Mouse (Mus musculus) midbrain, embryonic 15.5 days (tissue): ENCODE results near the gene Dis3l2. TPM values are rescaled to one million over a fixed set of nuclear protein-coding genes. Genes with fewer than 3 reads are reported as not detected.

ENCODE experiments used
- ATAC-seq: fragments of 200-750 bp; cut with Nextera tagmentation; replicated peaks from 2 replicates; pipeline ENCODE4 v1.8.0; 2017; ENCODE audit warnings: moderate TSS enrichment
- H3K27ac ChIP-seq: fragments of 300-500 bp; sonication (generic); 2 replicates; pipeline ENCODE4 v1.5.1; 2015; ENCODE audit warnings: mild to moderate bottlenecking, inconsistent platforms
- H3K27me3 ChIP-seq: fragments of 300-500 bp; sonication (generic); replicated peaks from 2 replicates; pipeline ENCODE4 v1.6.1; 2015; ENCODE audit warnings: inconsistent platforms
- H3K36me3 ChIP-seq: fragments of 300-500 bp; sonication (generic); replicated peaks from 2 replicates; pipeline ENCODE4 v1.6.1; 2015; ENCODE audit warnings: inconsistent platforms
- H3K4me1 ChIP-seq: fragments of 300-500 bp; sonication (generic); 2 replicates; pipeline ENCODE4 v1.6.1; 2015; ENCODE audit warnings: inconsistent platforms
- H3K4me2 ChIP-seq: fragments of 300-500 bp; sonication (generic); 2 replicates; pipeline ENCODE4 v1.6.1; 2015; ENCODE audit warnings: inconsistent platforms, mild to moderate bottlenecking, moderate library complexity
- H3K4me3 ChIP-seq: fragments of 300-500 bp; sonication (generic); 2 replicates; pipeline ENCODE4 v1.5.1; 2015; ENCODE audit warnings: mild to moderate bottlenecking, inconsistent platforms
- H3K9ac ChIP-seq: fragments of 300-500 bp; sonication (generic); 2 replicates; pipeline ENCODE4 v1.6.1; 2015; ENCODE audit warnings: mild to moderate bottlenecking, inconsistent platforms
- H3K9me3 ChIP-seq: fragments of 300-500 bp; sonication (generic); 2 replicates; pipeline ENCODE4 v1.6.1; 2016; ENCODE audit warnings: inconsistent platforms
- WGBS: fragments of 180-500 bp; shearing (Covaris S2); methylation state at CpG from one replicate; pipeline ENCODE4 v1.1.7; 2015; ENCODE audit warnings: mixed read lengths; 5-methylcytosine and 5-hydroxymethylcytosine counted together
- polyA plus RNA-seq: library from polyadenylated mRNA; unstranded; fragments of >200 nt; fragmentation: Nextera tagmentation; extraction: Ambion mirVana; gene quantifications from 2 replicates; pipeline ENCODE4 v1.2.1, GENCODE M21; 2015

Dis3l2 gene
- polyA plus RNA-seq, 1 experiment from 2014 or later = 44.3 TPM

DNA sequence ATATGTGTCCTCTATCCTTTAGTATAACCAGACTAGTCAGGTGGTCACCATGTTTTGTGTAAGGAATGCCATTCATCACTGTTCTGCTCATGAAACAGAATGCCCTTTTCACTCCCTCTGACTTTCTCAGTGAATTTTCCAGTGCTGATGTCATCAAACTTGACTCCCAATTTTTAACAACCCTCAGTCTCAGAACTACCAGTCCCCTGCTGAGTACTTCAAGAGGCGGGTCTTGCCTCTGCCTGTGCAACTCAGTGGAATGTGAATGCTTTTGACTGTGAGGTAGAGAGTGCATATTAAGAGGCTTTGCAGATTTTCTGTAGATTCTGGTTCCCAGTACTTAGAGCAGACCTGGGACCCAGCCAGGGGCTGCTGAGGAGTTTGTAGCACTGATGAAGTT is 327.0 kb downstream of the Dis3l2 start:
- no peak overlapping the region for H3K4me3 ChIP-seq
- no peak for ATAC-seq

DNA sequence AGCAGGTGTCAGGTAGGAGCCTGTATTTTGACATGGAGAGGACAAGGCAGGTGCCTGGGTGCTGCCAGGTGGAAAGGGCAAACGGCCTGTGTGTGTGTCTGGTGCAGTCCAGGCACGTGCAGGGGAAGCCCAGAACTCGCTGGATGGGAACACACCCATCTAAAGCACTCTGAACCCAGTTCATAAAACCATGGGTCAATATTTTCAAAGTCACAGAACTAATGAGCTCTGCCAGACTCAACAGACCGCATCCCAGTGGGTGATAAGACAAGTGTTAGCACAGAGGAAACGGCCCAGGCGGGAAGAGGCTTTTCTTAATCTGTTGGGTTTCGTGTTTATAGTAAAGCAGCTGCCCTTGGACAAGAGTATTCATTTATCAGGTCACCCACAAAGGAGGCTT is 328.9 kb downstream of the Dis3l2 start:
- Histone ChIP-seq H3K27me3 (no peaks in the 10 kb centered on the region), H3K4me3 (no peak overlapping the region), H3K9me3 (no peaks in the 10 kb centered on the region), H3K4me2 (no peak overlapping the region), H3K9ac (no peak overlapping the region), H3K36me3 (no peaks in the 10 kb centered on the region), H3K4me1 (peaks cover 13% of the 10 kb centered on the region), H3K27ac (no peak overlapping the region)
- no peak for ATAC-seq
- WGBS = 59% methylated on average over 7 of the region's 7 CpGs

More for the DNA sequence above, 327.0 kb downstream of the Dis3l2 start:
- H3K9me3 ChIP-seq = no peaks in the 10 kb centered on the region
- no peaks in the 10 kb centered on the region for H3K27me3 ChIP-seq
- peaks cover 5% of the 10 kb centered on the region; the same call in 1 of the 2 replicates for H3K4me1 ChIP-seq
- H3K4me2 ChIP-seq = no peak overlapping the region
- H3K27ac ChIP-seq = no peak overlapping the region
- H3K9ac ChIP-seq = no peak overlapping the region
- H3K36me3 ChIP-seq = no peaks in the 10 kb centered on the region
- WGBS = 40% methylated on average over 1 of the region's 1 CpGs

DNA sequence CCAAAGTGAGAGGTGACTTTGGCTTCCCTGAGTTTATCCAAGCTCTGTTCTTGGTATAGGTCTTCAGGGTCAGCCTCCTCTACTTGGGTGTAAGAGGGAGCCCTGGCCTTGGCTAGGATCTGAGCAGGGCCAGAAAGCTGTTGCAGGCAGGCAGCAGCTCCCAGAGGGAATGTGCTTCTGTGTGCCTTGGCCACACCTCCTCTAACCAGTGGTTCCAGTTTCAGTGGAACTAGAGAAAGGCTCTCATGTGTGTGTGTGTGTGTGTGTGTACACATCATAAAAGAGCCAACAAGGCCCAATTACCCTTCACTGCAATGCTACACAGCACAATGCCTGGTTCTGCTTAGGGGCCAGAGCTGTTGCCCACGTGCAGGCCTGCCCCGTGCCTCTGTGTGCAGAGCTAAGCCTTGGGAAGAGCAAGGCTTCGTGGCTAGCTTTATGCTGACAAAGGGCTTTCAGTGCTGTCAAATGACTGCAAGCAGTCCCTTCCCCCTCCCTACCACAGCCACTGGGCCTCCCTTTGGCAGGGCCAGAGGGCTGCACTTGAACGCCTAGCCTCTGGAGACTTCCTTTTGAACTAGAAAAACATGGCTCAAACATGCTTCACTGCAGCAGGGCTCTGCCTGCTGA is 332.0 kb downstream of the Dis3l2 start:
- no peak overlapping the region for H3K4me3 ChIP-seq
- peak overlapping the region; percentile 12 for H3K27ac ChIP-seq
- peak overlapping the region; percentile 10; the same call in 1 of the 2 replicates for H3K9ac ChIP-seq
- H3K9me3 ChIP-seq = no peaks in the 10 kb centered on the region
- no peaks in the 10 kb centered on the region for H3K36me3 ChIP-seq
- peak; percentile 76 for ATAC-seq
- WGBS = 6% methylated on average over 4 of the region's 4 CpGs
- H3K4me2 ChIP-seq = no peak overlapping the region
- H3K27me3 ChIP-seq = no peaks in the 10 kb centered on the region
- H3K4me1 ChIP-seq = peaks cover 13% of the 10 kb centered on the region

DNA sequence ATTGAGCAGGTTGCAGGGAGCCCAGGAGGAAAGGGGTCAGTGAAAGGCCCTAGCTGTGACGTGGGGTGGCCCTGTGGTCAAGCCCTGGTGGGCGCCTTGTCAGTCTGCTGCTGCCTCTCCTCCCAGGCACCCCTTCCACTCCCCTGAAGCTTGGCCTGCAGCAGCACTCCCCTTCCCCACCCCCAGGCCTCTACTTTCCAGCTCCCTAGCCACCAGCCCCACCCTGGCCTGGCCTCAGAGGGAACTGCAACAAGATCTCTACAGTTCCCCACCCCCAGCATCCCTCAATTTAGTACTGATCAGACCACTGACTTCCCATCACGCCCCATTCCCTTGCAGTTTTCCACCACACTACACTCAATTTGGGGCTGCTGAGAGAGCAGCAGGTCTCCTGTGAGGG is 332.7 kb downstream of the Dis3l2 start:
- Histone ChIP-seq H3K9ac (no peak overlapping the region), H3K4me1 (peaks cover 13% of the 10 kb centered on the region), H3K36me3 (no peaks in the 10 kb centered on the region), H3K27me3 (no peaks in the 10 kb centered on the region), H3K4me2 (no peak overlapping the region), H3K9me3 (no peaks in the 10 kb centered on the region), H3K4me3 (no peak overlapping the region), H3K27ac (peak overlapping the region; percentile 12; the same call in 1 of the 2 replicates)
- WGBS = 62% methylated on average over 3 of the region's 3 CpGs
- ATAC-seq = peak; percentile 44; the same call in 1 of the 2 replicates

DNA sequence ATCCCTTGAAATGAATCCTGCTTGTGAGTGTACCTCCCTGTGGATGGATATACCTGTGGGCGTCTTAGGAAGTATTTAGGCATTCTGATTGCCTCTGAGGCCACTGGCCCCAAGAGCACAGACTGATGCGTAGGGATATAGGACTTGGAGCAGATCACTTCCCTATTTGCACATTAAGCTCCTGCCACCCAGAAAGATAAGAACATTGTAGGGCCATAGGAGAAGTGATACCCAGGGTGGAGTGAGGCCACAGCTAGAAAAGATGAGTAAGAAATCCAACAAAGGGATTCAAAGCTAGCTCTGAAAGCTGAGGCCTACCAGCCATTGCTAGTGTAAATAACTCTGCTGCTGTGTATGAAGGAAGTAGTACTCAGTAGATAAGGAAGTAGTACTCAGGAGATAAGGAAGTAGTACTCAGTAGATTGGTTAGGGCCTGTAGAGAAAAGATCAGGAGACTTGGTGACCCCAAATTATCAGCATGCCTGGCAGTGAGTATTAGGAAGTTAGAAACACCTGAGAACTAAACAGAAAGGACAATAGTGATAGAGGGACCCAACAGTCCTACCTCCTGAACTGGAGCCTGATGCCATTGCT is 335.0 kb downstream of the Dis3l2 start:
- Histone ChIP-seq H3K4me2 (no peak overlapping the region), H3K4me1 (peaks cover 13% of the 10 kb centered on the region), H3K4me3 (no peak overlapping the region), H3K27ac (no peak overlapping the region), H3K27me3 (no peaks in the 10 kb centered on the region), H3K36me3 (no peaks in the 10 kb centered on the region), H3K9me3 (no peaks in the 10 kb centered on the region), H3K9ac (no peak overlapping the region)
- 96% methylated on average over 2 of the region's 2 CpGs for WGBS
- ATAC-seq = no peak

DNA sequence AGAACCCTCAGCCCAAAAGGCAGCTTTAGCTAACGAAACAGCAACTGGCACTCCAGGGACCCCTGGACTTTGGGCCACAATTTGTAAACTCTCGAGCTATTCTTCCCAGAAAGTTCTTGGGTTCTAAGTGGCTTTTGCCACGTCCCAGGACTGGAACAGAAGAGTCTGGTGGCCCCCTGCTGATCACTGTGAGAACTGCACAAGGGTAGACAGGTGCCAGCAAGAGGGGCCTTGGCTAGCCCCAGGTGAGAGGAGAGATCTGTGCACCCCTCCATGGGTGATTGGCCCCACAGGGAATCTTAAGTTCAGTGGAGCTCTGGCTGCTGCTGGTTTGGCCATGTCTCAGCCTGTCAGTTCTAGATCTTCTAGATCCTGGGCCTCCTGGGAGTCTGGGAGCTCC is 337.5 kb downstream of the Dis3l2 start:
- 37% methylated on average over 3 of the region's 3 CpGs for WGBS
- no peak overlapping the region for H3K4me2 ChIP-seq

DNA sequence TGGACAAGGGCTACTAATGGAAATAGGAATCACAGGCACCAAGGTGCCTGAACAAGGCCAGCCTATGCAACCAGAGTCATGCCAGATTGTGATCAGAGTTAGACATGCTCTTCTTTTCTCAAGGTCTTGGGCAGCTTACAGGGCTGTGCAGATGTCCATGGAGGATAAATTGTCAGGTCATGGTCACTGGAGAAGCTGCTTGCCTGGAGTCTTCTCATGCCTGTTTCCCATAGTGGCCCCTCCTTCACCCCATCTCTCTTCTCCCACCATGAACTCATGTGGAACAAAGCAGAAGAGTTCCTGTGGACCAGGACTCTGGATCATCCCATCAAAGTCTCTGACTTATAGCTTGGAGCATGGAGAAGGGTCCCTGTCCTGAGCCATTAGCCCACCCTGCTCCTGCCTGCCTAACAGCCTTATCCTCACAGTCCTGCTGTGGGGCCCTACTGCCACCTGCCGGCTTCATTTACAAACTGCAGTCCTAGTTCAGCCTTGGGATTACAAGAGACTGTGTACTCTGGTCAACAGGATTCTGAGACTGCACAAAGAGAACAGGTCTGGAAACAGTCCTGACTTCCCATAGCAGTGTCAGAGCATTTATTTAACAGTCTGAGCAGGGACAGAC is 338.3 kb downstream of the Dis3l2 start:
- peak; percentile 89 for ATAC-seq
- H3K36me3 ChIP-seq = no peaks in the 10 kb centered on the region
- no peak overlapping the region for H3K9ac ChIP-seq
- H3K27me3 ChIP-seq = no peaks in the 10 kb centered on the region
- no peak overlapping the region for H3K4me2 ChIP-seq
- H3K4me3 ChIP-seq = no peak overlapping the region
- H3K4me1 ChIP-seq = no peaks in the 10 kb centered on the region
- WGBS = 0% methylated on average over 1 of the region's 1 CpGs
- no peak overlapping the region for H3K27ac ChIP-seq
- no peaks in the 10 kb centered on the region for H3K9me3 ChIP-seq

More for the DNA sequence above, 337.5 kb downstream of the Dis3l2 start:
- H3K27me3 ChIP-seq = no peaks in the 10 kb centered on the region
- no peak overlapping the region for H3K4me3 ChIP-seq
- H3K9me3 ChIP-seq = no peaks in the 10 kb centered on the region
- no peak overlapping the region for H3K9ac ChIP-seq
- H3K4me1 ChIP-seq = peaks cover 4% of the 10 kb centered on the region; the same call in 1 of the 2 replicates
- no peaks in the 10 kb centered on the region for H3K36me3 ChIP-seq
- no peak; the same call in 1 of the 2 replicates for ATAC-seq
- no peak overlapping the region for H3K27ac ChIP-seq

DNA sequence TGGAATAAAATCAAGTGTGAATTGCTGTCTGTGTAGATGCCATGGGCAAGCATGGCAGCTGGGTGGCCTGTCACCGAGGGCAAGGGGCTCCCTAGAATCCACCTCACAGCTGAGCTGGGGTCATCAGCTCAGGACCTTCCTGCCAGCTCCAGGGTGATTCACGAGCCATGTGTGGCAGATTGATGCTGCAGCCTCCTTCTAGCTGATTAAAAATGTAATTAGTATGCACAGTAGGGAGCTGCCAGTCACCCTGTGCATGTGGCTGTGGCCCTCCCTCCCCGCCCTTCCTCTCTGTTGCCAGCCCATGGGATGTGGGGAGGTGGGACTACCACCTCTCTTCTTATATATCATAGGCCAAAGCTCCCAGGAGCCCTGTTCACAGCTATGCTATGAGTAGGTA is 346.5 kb downstream of the Dis3l2 start:
- no peak overlapping the region for H3K4me2 ChIP-seq
- WGBS = 46% methylated on average over 3 of the region's 3 CpGs
- no peaks in the 10 kb centered on the region for H3K36me3 ChIP-seq
- H3K4me1 ChIP-seq = no peaks in the 10 kb centered on the region
- ATAC-seq = peak; percentile 71
- H3K9me3 ChIP-seq = no peaks in the 10 kb centered on the region
- H3K27me3 ChIP-seq = no peaks in the 10 kb centered on the region
- H3K4me3 ChIP-seq = no peak overlapping the region
- no peak overlapping the region; the same call in 1 of the 2 replicates for H3K27ac ChIP-seq
- no peak overlapping the region for H3K9ac ChIP-seq

DNA sequence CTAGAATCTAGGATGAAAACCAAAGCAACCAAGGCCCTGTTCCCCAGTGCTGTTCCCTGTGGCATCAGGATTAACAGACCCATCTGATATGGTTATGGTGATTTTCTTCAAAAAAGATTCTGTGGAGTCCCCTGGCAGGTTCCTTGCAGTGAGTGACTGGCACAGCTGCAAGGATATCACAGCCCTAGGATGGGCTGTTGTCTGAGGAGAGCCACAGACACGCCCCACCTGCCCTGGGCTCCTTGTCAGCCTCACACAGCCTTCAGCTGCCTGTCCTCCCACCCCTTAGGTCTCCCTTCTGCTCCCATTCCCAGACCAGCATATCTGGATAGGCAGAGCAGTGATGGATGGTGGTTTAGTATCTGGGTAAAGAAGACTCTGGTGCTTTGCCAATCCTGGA is 347.1 kb downstream of the Dis3l2 start:
- Histone ChIP-seq H3K4me3 (no peak overlapping the region), H3K27ac (no peak overlapping the region; the same call in 1 of the 2 replicates), H3K36me3 (no peaks in the 10 kb centered on the region), H3K9me3 (no peaks in the 10 kb centered on the region), H3K4me2 (no peak overlapping the region), H3K9ac (no peak overlapping the region), H3K4me1 (no peaks in the 10 kb centered on the region), H3K27me3 (no peaks in the 10 kb centered on the region)
- 48% methylated on average over 1 of the region's 1 CpGs for WGBS
- no peak for ATAC-seq

DNA sequence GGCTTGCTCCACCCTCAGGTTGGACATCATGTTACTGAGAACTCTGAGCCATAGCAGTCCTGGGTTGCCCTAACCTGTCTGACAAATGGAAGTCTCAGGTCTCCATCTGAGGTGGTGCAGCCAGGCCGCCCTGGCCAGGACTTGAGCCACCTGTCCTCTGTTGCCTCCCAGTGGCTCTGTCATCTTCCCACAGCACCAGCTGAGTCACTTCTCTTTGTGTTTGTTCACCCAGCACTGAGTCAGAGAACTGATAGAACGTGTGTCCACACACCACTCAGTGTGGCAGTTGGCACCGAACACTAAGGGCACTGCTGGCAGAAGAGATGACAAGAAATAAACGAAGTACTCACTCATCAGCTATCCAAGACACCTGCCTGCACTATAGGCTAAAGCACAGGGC is 347.8 kb downstream of the Dis3l2 start:
- Histone ChIP-seq H3K4me2 (no peak overlapping the region), H3K27me3 (no peaks in the 10 kb centered on the region), H3K9me3 (no peaks in the 10 kb centered on the region), H3K4me1 (no peaks in the 10 kb centered on the region), H3K36me3 (no peaks in the 10 kb centered on the region), H3K4me3 (no peak overlapping the region), H3K27ac (no peak overlapping the region), H3K9ac (no peak overlapping the region)
- no peak for ATAC-seq
- 88% methylated on average over 4 of the region's 4 CpGs for WGBS

DNA sequence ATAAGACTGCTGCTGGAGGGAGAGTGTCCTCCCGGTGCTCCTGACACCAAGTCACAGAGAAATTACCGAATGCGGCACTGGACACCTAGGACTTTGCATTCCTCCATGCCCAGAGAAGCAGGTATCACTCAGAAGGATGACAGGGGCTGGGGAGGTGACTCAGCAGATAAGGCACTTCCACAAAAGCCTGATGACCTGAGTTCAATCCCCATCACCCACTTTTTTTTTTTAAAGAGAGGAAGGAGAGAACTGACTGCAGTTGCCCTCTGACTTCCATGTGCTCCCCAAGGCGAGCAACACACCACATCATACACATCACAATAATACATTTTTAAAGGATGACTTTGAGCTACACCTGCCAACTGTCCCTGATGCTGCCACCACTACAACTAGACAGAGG is 353.5 kb downstream of the Dis3l2 start:
- Histone ChIP-seq H3K27me3 (no peaks in the 10 kb centered on the region), H3K9me3 (no peaks in the 10 kb centered on the region), H3K4me1 (no peaks in the 10 kb centered on the region), H3K4me2 (no peak overlapping the region), H3K27ac (no peak overlapping the region), H3K4me3 (no peak overlapping the region), H3K9ac (no peak overlapping the region), H3K36me3 (no peaks in the 10 kb centered on the region)
- WGBS = 78% methylated on average over 4 of the region's 4 CpGs
- ATAC-seq = no peak

DNA sequence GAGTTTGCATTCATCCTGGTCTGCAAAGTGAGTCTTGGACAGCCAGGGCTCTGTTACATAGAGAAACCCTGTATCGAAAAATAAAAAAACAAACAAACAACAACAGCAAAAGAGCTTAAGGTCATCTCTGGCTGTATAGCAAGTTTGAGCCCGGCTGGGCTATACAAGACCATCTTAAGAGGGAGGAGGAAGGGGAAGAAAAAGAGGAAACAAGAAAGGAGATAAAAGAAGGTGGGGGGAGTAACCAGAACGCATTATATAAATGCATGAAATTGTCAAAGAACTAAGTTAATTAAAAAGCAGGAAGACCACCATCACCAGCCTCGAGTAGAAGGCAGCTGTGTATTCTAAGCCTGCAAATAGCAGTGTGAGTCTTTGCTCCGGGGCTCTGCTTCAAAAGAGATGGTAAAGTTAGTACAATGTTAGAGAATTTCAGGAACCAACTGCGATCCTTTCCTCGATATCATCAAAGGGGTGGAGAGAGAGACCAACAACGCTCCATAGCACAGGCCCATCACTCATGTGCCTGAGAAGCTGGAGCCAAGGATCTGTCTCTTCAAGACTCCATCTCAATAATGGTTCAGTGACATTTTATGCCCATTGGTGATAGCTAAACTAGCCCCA is 355.5 kb downstream of the Dis3l2 start:
- H3K4me1 ChIP-seq = no peaks in the 10 kb centered on the region
- no peak overlapping the region for H3K4me2 ChIP-seq
- no peak overlapping the region for H3K27ac ChIP-seq
- no peaks in the 10 kb centered on the region for H3K27me3 ChIP-seq
- H3K9ac ChIP-seq = no peak overlapping the region
- 78% methylated on average over 8 of the region's 8 CpGs for WGBS
- no peaks in the 10 kb centered on the region for H3K9me3 ChIP-seq
- ATAC-seq = no peak
- H3K36me3 ChIP-seq = no peaks in the 10 kb centered on the region
- H3K4me3 ChIP-seq = no peak overlapping the region
